Mouse (Mus musculus) brain, embryonic 14.5 days (tissue): ENCODE data around the gene Cpne4.

Experiments used
- CTCF ChIP-seq: fragments of 200-500 bp; IDR thresholded peaks from 2 replicates; pipeline ENCODE4 v1.5.1; 2012; ENCODE audit warnings: inconsistent platforms, mild to moderate bottlenecking, moderate library complexity, borderline replicate concordance; ENCODE audit not compliant: insufficient read depth, insufficient read length; ENCODE audit errors: extremely low read depth
- POLR2A ChIP-seq: fragments of 200-500 bp; IDR thresholded peaks from 2 replicates; pipeline ENCODE4 v1.6.1; 2012; ENCODE audit warnings: mild to moderate bottlenecking, inconsistent platforms, borderline replicate concordance; ENCODE audit not compliant: poor library complexity, insufficient read depth, insufficient read length, severe bottlenecking; ENCODE audit errors: extremely low read depth

- no peak for TF ChIP-seq CTCF
- TF ChIP-seq POLR2A, result no peak
These were observed 76.5 kb downstream of the Cpne4 start for GRCm38 (mm10) chr9:104623564-104623963.
